Mouse (Mus musculus) adrenal gland, adult 18-20 months (tissue): Measurements from ENCODE around the gene Scfd2. TPM values are rescaled to one million over a fixed set of nuclear protein-coding genes. Genes with fewer than 3 reads are reported as not detected.

Experiments
- DNase-seq, 2 experiments: peaks; one replicate each; pipeline ENCODE4 v3.0.0; 2021 to 2022; ENCODE audit warnings: low spot score in 2 of 2
- total RNA-seq, 2 experiments: library from RNA; stranded (reverse); gene quantifications; 1 replicate in 1 of 2; 2 replicates in 1 of 2; pipeline ENCODE4 v1.2.3; 2021

The Scfd2 gene
- total RNA-seq, 2 experiments from 2014 or later, result 15.9 to 23.1 TPM

DNA sequence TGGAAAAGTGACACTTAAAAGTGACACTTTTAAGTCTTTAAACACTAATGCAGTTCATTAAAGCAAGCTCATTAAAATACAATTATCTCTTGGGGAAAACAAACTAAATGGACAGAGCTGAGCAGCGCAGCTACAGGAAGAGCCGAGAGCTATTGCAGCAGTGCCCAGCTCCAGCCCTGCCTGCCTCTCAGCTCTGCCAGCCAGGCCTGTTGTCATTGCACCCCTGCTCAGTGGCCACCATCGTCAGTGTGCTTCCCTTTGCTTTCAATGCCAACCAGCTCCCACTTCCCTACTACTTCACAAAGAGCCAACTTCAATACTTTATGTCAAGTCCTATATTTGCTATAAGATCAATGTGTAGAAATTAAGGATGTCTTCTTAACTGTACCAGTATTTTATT lies 63.8 kb downstream of the Scfd2 start:
- no peak for DNase-seq

DNA sequence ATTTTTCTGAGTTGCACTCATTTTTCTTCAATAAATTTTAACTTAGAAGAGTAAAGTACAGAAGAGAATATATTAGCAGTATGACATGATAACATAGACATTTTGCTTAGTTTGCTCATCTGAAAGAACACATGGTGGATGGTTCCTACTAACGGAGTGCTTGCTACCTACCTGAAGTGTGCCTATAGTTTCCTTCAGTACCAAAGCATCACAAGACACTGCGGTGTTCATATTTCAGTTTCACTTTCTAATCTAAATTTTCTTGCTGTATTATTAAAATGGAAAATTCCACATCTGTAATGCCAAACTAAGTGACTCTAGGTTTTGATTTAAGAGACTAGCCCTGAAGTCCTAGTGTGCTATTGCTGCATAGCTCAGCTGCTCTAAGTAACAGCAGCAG lies 74.8 kb downstream of the Scfd2 start:
- DNase-seq, result no peak

DNA sequence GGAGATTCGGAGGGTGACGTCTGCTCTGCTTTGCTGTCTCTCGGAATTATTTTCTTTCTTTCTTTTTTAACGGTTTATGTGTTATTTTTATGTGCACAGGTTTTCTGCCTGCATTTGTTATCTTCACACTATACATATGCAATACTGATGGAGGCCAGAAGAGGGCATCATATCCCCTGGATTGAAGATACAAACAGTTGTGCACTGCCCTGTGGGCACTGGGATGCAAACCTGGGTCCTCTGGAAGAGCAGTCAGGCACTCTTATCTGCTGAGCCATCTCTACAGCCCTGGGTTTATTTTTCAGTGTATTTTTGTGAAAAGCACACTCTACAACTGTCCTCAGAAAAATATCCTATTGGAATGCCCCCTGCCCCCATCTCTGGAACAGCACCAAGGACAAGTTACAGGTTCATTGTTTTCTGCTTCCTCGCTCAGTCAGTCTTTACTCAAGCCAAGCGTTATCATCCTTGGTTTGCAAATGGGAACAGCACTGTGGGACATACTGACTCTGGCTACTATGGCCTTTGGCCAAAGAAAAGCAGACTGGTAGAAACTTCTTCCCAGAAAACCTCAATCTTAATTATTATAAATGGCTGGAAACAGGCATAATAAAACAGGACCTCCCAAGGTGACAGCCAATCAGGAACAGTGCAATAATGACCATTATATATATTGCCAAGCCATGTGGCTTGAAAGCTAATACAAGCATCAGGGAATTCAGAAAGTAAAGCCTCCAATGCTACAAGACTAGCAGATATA lies 75.9 kb downstream of the Scfd2 start:
- no peak for DNase-seq

DNA sequence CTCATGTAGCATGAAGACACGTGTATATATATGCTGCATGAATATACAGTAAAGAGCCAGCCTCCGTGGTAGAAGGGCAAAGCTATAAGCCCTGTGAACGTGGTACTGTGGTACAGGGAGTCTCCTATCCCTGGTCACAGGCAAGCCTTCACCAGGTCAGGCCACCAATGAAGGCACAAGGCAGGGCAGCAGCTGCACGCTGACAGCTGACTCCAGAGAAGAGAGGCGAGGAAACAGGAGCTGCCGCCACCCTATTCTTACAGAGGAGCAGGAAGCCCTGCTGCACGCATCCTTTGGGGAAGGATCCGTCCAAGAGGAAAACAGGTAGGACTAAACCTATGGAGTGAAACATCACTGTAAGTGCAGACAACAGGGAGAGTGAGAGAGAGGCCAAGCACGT lies 76.5 kb downstream of the Scfd2 start:
- no peak for DNase-seq

DNA sequence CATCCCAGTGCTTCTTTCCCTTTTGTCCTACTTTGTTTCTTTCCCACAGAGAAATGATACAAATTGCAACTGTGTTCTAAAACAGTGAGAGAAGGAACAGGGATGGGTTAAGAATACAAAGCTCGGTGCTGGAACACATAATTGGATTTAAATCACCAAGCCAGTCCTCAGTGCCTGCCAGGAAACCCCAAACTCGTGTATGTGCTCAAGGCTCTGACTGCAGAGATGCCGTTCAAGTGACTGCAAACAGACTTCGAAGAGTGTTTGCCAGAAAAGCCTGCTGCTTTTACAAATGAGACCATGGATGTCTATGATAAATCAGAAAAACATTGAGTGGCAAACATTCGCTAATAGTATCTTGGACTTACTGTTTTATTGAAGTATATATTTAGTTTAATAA lies 80.6 kb downstream of the Scfd2 start:
- DNase-seq, result no peak

DNA sequence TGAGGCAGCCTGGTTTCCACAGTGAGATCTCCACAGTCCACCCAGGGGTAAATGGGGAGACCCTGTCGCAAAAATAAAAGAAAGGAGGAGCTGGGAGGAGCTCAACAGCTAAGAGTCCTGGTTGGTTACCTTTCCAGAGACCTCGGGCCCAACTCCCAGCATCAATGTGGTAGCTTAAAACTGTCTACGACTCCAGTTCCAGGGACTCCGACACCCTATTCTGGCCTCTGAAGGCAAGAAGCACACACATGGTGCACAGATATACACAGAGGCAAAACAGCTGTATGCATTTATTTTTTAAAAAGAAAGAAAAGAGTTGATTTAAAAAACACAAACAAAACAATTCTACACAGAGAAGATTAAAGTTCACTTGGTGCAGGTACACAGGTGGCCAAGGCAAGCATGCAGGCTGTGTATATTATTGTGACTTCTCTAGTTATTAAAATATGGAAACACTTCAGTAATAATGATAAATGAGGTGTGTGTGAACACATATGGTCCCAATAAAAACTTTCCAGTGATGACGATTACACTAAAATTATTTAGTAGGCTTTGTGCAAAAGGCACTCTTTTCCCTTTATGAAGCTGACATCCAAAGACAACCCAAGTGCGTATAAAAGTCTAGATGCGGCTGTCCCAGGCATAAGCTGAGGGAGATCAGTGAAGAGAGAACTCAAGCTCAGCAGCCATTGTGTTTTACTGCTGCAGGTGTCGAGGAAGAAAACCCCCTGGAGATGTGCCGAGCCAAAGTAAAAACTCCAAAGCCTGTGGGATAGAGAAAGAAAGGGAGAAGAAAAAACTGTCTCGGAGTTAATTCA lies 83.8 kb downstream of the Scfd2 start:
- DNase-seq, result no peak

DNA sequence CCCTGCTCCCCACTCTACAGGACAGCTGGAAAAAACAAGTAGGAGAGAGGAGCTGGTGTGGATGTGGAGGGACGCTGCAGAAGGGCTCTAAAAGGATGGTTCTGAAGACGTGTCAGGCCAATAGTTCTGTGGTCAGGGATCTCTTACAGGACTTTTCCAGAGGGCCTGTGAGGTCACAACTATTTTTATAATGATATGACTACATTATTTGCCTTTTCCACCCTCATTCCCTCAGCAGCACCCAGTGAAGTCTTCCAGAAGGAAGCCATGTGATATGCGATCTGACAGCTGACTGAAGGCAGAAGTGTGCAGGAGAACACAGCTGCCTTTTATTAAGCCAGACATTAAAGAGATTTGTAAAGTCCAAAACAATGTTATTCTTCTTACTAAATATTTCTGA lies 85.7 kb downstream of the Scfd2 start:
- no peak for DNase-seq

DNA sequence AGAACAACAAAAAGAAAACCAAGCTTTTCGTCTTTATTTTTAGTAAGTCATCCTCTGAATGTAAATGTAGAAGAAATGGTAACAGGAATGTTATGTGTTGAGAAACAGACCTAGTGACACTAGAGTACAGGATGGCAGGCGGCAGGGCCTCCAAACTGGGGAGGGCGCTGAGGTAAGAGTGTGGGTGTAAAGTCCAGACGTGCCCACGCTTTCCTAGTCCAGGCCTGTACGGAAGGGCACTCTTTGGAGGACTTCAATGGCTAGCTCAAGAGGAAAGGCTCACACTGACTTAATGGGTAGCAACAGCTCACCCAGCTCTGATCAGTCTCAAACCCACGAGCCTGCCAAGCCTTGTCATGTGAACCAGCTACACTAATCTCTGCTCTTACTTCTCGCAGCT lies 93.2 kb downstream of the Scfd2 start:
- no peak for DNase-seq

DNA sequence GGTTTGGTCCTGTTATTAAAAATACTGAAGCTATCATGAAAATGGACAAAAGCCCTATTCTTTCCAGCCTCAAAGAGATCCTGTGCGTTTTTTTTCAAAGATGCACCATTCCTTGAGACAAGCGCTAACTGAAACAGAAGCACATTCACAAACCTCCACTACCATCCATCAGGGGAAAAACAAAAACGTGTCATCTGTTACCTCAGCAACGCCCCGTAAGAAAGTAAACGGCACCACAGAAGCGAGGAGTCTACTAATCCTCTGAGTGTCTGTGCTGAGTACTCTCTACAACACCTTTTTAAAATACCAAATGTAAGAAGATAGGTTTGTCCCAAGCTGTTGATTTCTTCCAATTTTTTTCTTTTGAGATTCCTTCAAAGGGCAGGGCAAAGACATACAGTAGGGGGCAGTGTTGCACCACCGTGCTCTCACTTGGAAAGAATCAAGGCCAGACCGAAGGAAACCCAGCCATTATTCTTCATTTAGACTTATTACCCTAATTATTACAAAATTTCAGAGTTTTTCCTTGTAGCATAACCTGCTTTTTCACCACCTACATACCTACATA lies 97.9 kb downstream of the Scfd2 start:
- DNase-seq, result peak; percentile 71 to 72

DNA sequence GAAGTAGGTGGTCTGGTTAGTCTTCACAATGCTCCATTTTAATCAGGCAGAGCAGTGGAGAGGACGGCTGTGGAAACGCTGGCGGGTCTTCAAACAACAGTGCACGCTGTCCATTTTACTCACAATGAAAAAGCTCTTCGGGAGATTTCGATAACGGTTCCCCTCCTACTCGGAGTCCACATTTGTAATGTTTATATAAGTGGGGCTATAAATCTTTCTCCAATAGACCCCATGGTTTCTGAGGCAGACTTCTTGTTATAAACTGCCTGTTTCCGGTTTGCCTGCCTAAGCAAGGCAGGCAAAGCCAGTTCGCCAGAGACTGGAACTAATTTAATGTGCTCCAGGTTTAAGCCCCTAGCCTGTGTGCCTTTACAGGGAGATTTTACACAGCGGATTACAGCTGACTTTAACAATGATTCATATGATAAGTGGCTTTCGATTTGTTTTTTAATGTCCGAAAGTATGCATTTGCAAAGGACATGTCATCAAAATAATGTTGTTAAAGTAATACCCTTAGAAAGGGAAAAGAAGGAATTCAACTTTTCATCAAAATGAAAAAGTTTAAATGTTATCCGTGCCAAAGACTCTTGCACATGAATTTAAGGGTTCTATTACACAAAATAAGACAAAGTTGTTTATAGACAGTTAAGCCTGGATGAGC lies 98.5 kb downstream of the Scfd2 start:
- no peak for DNase-seq

DNA sequence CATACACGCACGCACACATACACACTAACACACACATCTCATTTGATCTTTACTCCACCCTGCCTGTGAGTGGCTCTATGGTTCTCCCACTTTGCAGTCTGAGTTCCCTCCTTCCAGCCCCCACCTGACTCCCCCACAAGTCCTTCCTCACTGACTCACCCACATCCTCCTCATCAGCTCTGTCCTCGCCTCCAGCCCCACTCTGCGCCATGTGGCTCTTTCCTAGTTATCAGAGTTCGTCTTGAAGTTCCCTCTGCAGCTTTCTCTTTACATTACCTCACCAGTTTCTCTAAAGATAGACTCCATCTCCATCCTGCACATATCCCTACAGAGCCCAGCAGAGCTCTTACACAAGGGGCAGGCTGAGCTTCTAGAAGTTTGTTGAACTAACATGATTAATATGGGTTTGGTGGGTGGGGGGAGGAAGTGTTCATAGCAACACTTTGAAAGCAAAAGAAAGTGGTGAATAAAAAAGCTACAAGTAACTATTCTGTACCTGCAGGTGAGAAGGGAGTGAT lies 110.9 kb downstream of the Scfd2 start:
- DNase-seq, result no peak

DNA sequence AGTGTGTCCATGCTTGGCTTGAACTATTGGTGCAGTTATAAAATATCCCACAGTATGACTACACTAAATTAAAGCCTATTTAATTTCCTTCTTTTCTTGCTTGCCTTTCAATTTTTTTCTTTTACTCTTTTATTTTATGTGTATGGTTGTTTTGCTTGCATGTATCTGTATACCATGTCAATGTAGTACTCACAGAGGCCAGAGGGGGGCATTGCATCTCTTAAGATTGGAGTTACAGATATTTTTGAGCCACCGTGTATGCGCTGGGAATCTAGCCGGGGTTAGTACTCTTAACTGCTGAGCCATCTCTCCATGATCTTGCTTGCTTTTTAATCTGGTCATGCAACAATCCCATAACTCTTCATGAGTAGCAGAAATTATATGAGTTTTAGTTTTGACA lies 119.0 kb downstream of the Scfd2 start:
- no peak for DNase-seq

DNA sequence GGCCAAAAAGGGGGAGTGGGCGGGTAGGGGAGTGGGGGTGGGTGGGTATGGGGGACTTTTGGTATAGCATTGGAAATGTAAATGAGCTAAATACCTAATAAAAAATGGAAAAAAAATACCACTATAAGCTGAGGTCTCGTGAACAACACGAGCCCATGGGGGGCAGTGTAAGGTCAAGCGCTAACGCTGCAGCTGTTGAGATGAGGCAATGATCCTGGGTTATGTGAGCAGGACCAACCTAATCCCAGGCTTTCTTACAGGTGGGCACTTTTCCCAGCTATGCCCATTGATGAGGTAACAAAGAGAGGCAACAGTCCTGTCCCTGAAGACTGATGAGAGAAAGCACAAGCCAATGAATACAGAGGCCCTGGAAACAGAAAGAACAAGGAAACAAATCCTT lies 126.7 kb downstream of the Scfd2 start:
- DNase-seq, result no peak

DNA sequence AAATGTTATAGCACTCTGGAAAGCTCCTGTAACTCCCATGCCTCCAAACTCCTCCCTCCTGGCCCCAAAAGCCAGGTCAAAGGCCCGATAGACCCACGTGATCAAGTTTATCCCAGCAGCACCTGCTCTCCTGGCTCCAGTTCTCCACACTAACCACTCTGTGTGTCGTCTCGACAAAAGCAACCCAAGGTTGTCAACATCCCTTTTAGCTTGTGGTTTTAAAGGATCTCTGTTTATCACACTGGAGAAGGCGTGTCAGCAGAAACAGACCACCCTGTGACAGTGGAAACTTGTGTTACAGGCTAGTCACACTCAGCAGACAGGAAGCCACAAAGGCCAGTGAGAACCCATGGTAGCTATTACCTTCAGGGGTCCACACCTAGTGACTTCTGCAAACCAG lies 127.5 kb downstream of the Scfd2 start:
- no peak for DNase-seq

DNA sequence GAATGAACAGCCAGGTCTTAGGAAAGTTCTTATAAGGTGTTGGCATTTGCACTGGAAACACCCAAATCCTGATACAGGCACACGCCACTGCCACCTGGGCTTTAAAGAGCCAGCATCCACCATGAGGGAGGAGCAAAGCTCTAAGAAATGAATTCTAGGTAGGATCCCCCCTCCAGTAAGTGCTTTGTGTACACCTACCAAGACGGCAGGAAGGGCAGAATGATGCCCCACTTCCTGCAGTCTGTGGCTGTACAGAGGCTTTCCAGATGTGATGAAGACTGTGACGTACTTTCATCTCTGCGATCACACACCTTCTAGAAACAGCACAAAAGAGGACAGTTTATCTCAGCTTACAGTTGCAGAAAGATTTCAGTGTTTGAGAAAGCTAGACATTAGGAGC lies 128.9 kb downstream of the Scfd2 start:
- DNase-seq, result no peak

DNA sequence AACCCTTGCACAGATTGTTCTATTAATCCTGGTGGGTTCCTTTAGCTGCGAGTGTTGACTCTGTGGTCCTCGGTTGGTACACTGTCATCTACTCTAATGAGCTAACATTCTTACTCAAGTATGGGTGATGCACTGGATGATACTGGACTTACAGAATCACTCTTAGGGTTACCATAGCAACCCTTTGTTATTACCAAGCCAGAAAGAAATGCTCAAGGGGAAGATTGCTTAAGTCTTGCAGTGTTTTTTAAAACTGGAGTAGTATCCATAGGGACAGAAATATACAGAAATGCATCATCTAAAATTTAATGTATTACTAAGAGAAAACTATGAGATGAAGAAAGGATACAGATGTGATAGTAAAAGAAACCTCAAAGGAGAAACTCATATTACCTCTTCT lies 139.8 kb downstream of the Scfd2 start:
- no peak for DNase-seq

DNA sequence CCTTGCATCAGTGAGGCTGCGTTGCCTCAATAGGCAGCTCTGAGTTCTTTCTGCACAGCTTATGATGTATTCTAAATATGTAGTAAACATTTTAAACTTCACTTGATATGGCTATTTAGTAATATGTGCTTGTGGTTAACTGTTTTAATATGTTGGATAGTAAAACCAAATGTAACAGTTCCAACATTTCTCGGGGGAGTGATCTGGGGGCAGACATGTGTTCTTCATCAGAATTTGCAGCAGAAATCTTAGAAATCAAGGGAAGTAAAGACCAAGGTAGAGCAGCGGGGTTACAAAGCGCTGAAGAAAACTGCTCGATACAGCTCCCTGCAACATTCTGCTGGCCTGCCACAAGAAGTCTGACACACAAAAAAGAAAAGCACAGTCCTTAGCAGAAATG lies 140.2 kb downstream of the Scfd2 start:
- DNase-seq, result no peak

DNA sequence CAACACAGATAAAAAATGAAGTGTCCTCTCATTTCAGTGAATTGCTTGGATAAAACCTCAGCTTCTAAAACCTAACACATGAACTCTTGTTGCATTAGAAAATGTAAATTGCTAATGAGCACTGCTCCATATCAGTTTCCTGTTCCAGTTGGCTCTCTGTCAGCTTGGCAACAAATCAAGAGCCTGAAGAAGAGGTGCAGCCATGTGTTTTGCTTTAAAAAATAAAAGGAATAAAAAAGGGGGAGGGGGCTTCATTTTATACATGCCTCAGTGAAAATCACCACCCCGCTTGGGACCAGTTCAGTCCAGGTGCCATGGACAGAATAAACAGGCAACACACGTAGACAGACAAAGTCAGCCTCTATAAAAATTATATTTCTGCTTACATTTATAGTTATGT lies 142.7 kb downstream of the Scfd2 start:
- no peak for DNase-seq

DNA sequence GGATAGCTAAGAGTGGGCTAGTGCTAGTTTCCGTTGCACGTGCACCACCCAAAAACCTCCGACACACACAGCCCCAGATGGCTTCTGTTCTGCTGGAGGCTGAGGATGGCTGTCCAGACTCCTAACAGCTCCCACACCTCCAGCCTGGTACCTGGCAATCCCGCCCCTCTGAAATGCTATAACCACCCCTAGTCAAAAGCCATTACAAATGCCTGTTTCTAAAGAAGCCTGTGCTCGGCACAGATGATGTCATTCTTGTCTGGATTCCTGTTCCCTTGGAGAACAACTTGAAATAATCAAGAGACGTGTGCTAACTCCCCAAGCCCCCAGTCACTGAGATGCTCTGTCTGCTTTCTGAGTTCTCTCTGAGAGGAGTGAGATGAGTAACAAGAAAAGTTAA lies 143.5 kb downstream of the Scfd2 start:
- no peak for DNase-seq

DNA sequence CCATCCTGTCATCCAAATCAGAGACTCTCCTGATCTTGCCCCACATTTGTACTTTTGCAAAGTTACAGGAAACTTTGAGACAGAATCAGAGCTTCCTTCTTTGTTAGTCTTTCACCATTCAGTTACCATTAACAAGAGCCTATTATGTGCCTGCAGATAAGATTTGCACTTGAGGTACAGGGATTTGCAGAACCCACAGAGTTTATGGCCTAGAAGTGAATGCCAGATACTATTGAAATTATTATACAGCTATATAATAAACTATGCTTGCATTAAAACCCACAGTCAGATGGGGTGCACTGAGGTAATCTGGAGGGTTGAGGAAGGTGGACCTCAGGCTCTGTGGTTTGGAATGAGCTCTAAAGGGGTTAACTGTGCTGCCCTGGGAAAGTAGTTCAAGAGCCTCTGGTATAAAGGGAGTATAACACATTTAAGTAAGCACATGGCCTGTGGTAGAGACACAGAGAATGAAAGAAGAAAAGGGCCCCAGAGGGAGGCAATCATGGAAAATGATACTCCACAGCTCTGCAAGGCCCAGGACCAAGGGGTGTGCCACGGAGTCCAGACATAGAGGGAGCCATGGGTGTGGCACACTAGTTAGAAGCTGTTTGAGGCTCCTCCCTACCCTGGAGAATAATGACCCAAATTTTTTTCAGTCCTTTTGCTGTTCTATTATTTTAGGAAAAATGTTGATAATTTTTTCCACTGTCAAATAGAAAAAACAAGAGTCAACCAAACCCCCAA lies 144.2 kb downstream of the Scfd2 start:
- no peak for DNase-seq

DNA sequence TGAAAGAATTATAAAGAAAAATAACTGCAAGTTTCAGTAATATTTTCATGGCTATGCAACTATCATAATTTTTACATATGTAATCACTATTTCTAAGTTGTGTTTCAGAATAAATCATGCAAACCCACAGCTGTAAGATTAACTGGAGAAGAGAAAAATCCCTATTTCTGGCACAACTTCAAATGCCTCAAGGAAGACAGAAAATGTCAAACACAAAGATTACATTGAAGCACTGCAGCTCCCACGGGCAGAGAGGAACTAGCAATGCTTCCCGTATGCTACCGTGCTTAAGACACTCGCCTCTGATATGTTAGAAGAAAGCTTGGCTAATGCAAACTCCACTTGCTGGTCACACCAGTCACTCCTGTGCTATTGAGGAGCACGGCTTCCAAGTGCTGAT lies 151.5 kb downstream of the Scfd2 start:
- DNase-seq, result no peak
